Mouse (Mus musculus) limb, embryonic 14.5 days (tissue): ENCODE data around the gene Tnfaip8l2. TPM values are rescaled to one million over a fixed set of nuclear protein-coding genes. Genes with fewer than 3 reads are reported as not detected.

Source experiments
- ATAC-seq: fragments of 200-750 bp; cut with Nextera tagmentation; 2 replicates; pipeline ENCODE4 v1.8.0; 2017; ENCODE audit warnings: low read depth, moderate number of reproducible peaks, moderate TSS enrichment; ENCODE audit not compliant: low FRiP score
- DNase-seq: peaks from one replicate; pipeline ENCODE4 v3.0.0-alpha.2; 2015; ENCODE audit warnings: low spot score
- H3K27ac ChIP-seq: fragments of 300-500 bp; sonication (generic); replicated peaks from 2 replicates; pipeline ENCODE4 v1.5.1; 2014; ENCODE audit warnings: low read depth, mild to moderate bottlenecking, low read length, moderate library complexity, mixed read lengths
- H3K27me3 ChIP-seq: fragments of 300-500 bp; sonication (generic); 2 replicates; pipeline ENCODE4 v1.6.1; 2014; ENCODE audit warnings: low read length, mixed read lengths; ENCODE audit not compliant: control insufficient read depth, insufficient read depth
- H3K36me3 ChIP-seq: fragments of 300-500 bp; sonication (generic); 2 replicates; pipeline ENCODE4 v1.6.1; 2014; ENCODE audit warnings: mild to moderate bottlenecking, low read length, moderate library complexity, mixed read lengths; ENCODE audit not compliant: control insufficient read depth, insufficient read depth
- H3K4me1 ChIP-seq: fragments of 300-500 bp; sonication (generic); 2 replicates; pipeline ENCODE4 v1.6.1; 2014; ENCODE audit warnings: antibody characterized with exemption, low read length, mixed read lengths; ENCODE audit not compliant: control insufficient read depth, insufficient read depth
- H3K4me2 ChIP-seq: fragments of 300-500 bp; sonication (generic); replicated peaks from 2 replicates; pipeline ENCODE4 v1.6.1; 2014; ENCODE audit warnings: low read depth, mild to moderate bottlenecking, low read length, moderate library complexity; ENCODE audit not compliant: severe bottlenecking
- H3K4me3 ChIP-seq: fragments of 300-500 bp; sonication (generic); replicated peaks from 2 replicates; pipeline ENCODE4 v1.5.1; 2014; ENCODE audit warnings: low read length
- H3K9ac ChIP-seq: fragments of 300-500 bp; sonication (generic); 2 replicates; pipeline ENCODE4 v1.6.1; 2014; ENCODE audit warnings: mild to moderate bottlenecking, low read depth, low read length, moderate library complexity; ENCODE audit not compliant: severe bottlenecking
- H3K9me3 ChIP-seq: fragments of 300-500 bp; sonication (generic); 2 replicates; pipeline ENCODE4 v1.6.1; 2016; ENCODE audit warnings: low read length; ENCODE audit not compliant: control insufficient read depth
- POLR2A ChIP-seq: fragments of 200-500 bp; IDR thresholded peaks from 2 replicates; pipeline ENCODE4 v1.8.0; 2012; ENCODE audit warnings: inconsistent platforms, mild to moderate bottlenecking, moderate library complexity, borderline replicate concordance; ENCODE audit not compliant: insufficient read depth, insufficient read length; ENCODE audit errors: extremely low read depth
- WGBS: fragments of 180-500 bp; shearing (Covaris S2); extraction: QIAGEN DNeasy Blood & Tissue Kit; methylation state at CpG from one replicate; pipeline ENCODE4 v1.1.7; 2014; 5-methylcytosine and 5-hydroxymethylcytosine counted together
- polyA plus RNA-seq, 2 experiments: library from polyadenylated mRNA; depleted of rRNA in 1 of 2; stranded (reverse) in 1 of 2; unstranded in 1 of 2; fragments of >200 nt; fragmentation: Nextera tagmentation in 1 of 2; extraction: Ambion mirVana in 1 of 2; gene quantifications; 2 replicates each; pipeline versions ENCODE4 v1.2.1 to v1.2.3; 2012 to 2014

Gene Tnfaip8l2
- polyA plus RNA-seq, 2 experiments: 4.9 to 6.1 TPM

DNA sequence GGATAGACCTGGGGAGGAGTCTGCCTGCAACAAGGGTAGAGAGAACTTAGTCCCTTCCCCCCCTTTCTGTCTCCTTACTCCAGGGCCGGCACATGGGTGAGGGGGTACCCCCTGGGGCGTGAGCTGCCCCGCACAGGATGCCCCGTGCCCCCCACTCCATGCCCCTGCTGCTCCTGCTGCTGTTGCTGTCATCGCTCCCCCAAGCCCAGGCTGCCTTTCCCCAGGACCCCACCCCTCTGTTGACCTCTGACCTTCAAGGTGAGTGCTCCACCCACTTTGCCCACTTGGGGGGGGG is 22.0 kb upstream of the Tnfaip8l2 start:
- H3K9me3 ChIP-seq: no peaks in the 10 kb centered on the region
- 70% methylated on average over 4 of the region's 5 CpGs for WGBS
- ATAC-seq (no peak), DNase-seq (no peak)
- H3K27me3 ChIP-seq: no peaks in the 10 kb centered on the region
- peaks cover 48% of the 10 kb centered on the region for H3K36me3 ChIP-seq
- H3K9ac ChIP-seq: no peak overlapping the region
- no peak overlapping the region for H3K27ac ChIP-seq
- no peak for TF ChIP-seq POLR2A
- H3K4me3 ChIP-seq: no peak overlapping the region
- H3K4me2 ChIP-seq: no peak overlapping the region
- H3K4me1 ChIP-seq: peaks cover 15% of the 10 kb centered on the region; the same call in 1 of the 2 replicates

DNA sequence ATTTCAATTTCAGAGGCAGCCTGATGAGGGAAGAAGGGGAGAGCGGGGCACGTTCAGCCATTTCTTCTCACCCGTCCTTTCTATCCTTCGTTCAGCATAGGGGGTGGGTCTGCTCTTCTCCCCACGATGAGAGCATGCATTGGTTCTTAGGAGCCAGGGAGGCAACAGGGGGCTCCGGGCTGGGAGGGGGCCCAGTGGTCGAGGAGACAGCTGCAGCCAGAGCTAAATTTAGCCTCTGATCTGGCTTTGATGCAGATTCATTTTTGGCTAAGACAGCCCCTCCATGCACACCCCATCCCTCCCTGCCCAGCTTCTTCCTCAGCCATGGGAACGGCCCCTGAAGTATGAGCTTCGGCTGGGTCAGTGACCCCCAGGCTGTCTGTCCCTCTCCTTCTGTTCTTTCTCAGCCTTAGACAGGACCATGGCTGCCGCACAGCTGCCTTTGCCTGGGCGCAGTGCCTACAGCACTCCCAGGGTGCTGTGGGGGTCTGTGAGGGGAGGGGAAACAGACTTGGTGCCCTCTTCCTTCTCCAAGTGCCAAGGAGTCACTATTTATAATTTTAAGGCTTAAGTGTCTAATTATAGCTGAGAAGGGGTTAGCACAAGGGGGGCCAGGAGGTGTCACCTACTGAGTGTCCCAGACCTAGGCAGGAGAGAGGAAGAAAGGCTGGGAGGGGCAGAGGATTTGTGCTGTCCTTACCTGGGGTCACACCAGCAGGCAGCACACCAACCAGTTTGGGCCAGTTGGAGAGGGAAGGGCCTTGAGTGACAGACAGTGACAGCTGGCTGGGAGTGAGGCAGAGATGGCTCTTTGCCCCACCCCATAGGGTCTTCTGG is 21.5 kb upstream of the Tnfaip8l2 start:
- H3K27me3 ChIP-seq: no peaks in the 10 kb centered on the region
- no peak overlapping the region for H3K4me3 ChIP-seq
- H3K9ac ChIP-seq: no peak overlapping the region
- no peaks in the 10 kb centered on the region for H3K9me3 ChIP-seq
- peaks cover 42% of the 10 kb centered on the region for H3K36me3 ChIP-seq
- no peak for TF ChIP-seq POLR2A
- no peak overlapping the region; the same call in 1 of the 2 replicates for H3K27ac ChIP-seq
- peaks cover 15% of the 10 kb centered on the region; the same call in 1 of the 2 replicates for H3K4me1 ChIP-seq
- peak; percentile 35 for DNase-seq
- ATAC-seq: 0 out of 2 replicates have a peak, but pooled peaks have one; percentile 4
- 55% methylated on average over 11 of the region's 11 CpGs for WGBS
- H3K4me2 ChIP-seq: no peak overlapping the region

DNA sequence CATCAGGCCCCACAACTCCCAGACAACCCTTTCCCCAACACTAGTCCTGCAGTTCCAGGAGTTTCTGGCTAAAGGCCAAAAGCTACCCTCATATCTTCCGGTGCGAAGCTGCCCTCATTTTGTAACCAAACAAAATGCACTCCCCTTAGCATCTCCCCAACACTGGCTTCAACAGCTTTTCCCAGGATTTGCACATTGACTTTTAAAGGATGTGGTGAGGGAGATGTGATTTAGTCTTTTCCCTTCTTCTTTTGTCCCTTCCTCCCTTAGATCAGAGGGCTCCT is 20.1 kb upstream of the Tnfaip8l2 start:
- peaks cover 15% of the 10 kb centered on the region; the same call in 1 of the 2 replicates for H3K4me1 ChIP-seq
- H3K4me3 ChIP-seq: peak overlapping the region; percentile 93
- no peak overlapping the region for H3K27ac ChIP-seq
- DNase-seq (no peak), ATAC-seq (no peak)
- no peaks in the 10 kb centered on the region for H3K27me3 ChIP-seq
- no peaks in the 10 kb centered on the region for H3K9me3 ChIP-seq
- 29% methylated on average over 2 of the region's 2 CpGs for WGBS
- H3K4me2 ChIP-seq: peak overlapping the region; percentile 82
- H3K9ac ChIP-seq: no peak overlapping the region
- peaks cover 28% of the 10 kb centered on the region for H3K36me3 ChIP-seq
- TF ChIP-seq POLR2A: no peak

DNA sequence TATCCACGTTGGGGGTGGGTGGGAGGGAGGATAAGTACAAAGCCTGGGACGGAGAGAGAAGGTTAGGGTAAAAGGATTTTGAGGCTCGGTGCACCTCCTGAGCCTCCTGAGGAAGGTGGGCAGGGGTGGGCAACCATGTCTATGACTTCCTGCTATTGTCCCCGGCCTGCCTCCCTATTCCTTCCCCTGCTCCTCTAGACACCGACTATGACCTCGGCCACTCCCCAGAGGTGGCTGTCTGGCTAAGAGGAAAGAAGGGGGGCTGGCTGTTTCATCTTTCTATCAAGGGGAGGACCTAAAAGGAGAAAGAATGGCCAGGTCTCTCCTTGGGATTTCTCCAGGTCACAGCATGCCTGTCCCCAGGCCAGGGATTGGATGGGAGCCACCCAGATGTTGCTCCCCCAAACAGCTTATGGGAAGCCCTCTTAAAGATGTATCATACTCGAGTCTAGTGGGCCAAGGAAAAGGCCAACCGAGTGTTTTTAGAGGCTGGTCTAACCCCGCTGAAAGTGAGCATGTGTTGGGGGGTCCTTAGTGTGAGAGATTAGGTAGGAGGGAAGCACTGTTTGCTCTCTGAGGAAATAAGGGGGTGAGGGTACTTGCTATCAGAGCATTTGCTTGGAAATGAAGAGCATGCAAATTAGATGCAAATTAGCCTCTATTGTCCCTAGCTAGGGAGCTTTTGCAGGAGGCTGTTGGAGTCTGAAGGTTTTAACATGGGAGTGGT is 19.6 kb upstream of the Tnfaip8l2 start:
- ATAC-seq (no peak), DNase-seq (peak; percentile 41)
- peaks cover 15% of the 10 kb centered on the region; the same call in 1 of the 2 replicates for H3K4me1 ChIP-seq
- no peaks in the 10 kb centered on the region for H3K9me3 ChIP-seq
- peak overlapping the region; percentile 63; the same call in 1 of the 2 replicates for H3K27ac ChIP-seq
- peak overlapping the region; percentile 93 for H3K4me3 ChIP-seq
- H3K36me3 ChIP-seq: peaks cover 23% of the 10 kb centered on the region
- peak overlapping the region; percentile 74 for H3K9ac ChIP-seq
- no peaks in the 10 kb centered on the region for H3K27me3 ChIP-seq
- peak overlapping the region; percentile 82 for H3K4me2 ChIP-seq
- 6% methylated on average over 9 of the region's 9 CpGs for WGBS
- no peak for TF ChIP-seq POLR2A

DNA sequence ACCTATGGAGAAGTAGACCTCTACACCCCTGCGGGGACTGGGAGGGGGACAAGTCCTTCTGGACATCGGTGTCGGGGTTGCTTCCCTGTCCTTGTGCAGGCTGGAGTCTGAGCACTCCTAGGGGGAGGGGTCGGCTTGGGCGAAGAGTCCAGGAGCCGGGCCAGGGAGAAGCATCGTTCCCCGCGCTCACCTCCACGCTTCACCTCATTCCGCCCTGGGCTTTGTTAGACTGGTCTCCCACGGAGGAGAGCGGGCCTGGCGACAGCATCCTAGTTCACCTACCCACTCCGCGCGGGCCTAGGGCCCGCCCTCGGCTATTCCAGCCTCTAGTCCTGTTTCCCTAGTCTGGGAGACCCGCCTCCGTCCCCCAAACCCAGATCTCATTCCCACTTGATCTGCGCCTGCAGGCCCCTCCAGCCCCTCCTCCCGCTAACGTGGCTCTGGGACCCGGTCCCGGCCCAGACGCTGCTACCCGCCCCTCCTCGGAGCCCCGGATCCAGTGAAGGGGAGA is 18.9 kb upstream of the Tnfaip8l2 start:
- Histone ChIP-seq H3K4me1 (peaks cover 15% of the 10 kb centered on the region; the same call in 1 of the 2 replicates), H3K9me3 (no peaks in the 10 kb centered on the region), H3K4me3 (peak overlapping the region; percentile 93), H3K9ac (peak overlapping the region; percentile 74), H3K4me2 (peak overlapping the region; percentile 82), H3K27me3 (no peaks in the 10 kb centered on the region), H3K36me3 (peaks cover 16% of the 10 kb centered on the region), H3K27ac (peak overlapping the region; percentile 63; the same call in 1 of the 2 replicates)
- TF ChIP-seq POLR2A: no peak
- ATAC-seq: peak; percentile 38
- WGBS: under 1% methylated on average over 29 of the region's 30 CpGs
- DNase-seq: peak; percentile 54
